ENCODE assay signal across 10 mouse cellular contexts in genomic region chr6:88832663-88833062, GRCm38 (mm10). TPM values are rescaled to one million over a fixed set of nuclear protein-coding genes. Genes with fewer than 3 reads are reported as not detected.
A peak's percentile ranks its signal among the peaks of the same experiment; 100 is the strongest.
DNase-seq lines count a peak whose midpoint lies in the region; ATAC-seq and TF ChIP-seq lines count a peak whose summit lies in the region.
"Had no signal": no experiment of that assay in that cellular context is flagged by ENCODE, and none has a peak within 500 bp of the region (broad histone marks: within the 10 kb centered on the region; RNA-seq: fewer than 3 reads in every experiment).

No protein-coding gene starts in this region.

- no peak overlapping the region for H3K4me2 ChIP-seq in lung, postnatal 0 days (replicated peaks; ENCODE audit: low read depth, low read length)
- H3K4me2 ChIP-seq in embryonic facial prominence, embryonic 15.5 days (replicated peaks): no peak overlapping the region
- no peak overlapping the region for H3K4me2 ChIP-seq in liver, embryonic 16.5 days (ENCODE audit: low read depth, low read length)

- no peaks in the 10 kb centered on the region for H3K9me3 ChIP-seq in lung, postnatal 0 days (ENCODE audit: low read length)
- H3K9me3 ChIP-seq in embryonic facial prominence, embryonic 15.5 days (replicated peaks): no peaks in the 10 kb centered on the region
- H3K9me3 ChIP-seq in liver, embryonic 16.5 days (replicated peaks; ENCODE audit: control insufficient read depth, low read length): no peaks in the 10 kb centered on the region

- no peak overlapping the region for H3K9ac ChIP-seq in lung, postnatal 0 days (replicated peaks; ENCODE audit: low read depth)
- no peak overlapping the region for H3K9ac ChIP-seq in embryonic facial prominence, embryonic 15.5 days
- no peak overlapping the region for H3K9ac ChIP-seq in liver, embryonic 16.5 days (ENCODE audit: low read depth, low read length)

- TF ChIP-seq EP300 in lung, postnatal 0 days (IDR thresholded peaks at IDR 0.05): no peak

- no peak overlapping the region for H3K4me3 ChIP-seq in lung, postnatal 0 days (ENCODE audit: low read depth, low read length)
- H3K4me3 ChIP-seq in embryonic facial prominence, embryonic 15.5 days (replicated peaks): no peak overlapping the region
- H3K4me3 ChIP-seq in liver, embryonic 16.5 days (ENCODE audit: low read depth, low read length): no peak overlapping the region

- H3K36me3 ChIP-seq in lung, postnatal 0 days (ENCODE audit: insufficient read depth, low read length): peaks cover 15% of the 10 kb centered on the region; the same call in 1 of the 2 replicates
- peaks cover 25% of the 10 kb centered on the region for H3K36me3 ChIP-seq in embryonic facial prominence, embryonic 15.5 days
- peaks cover 18% of the 10 kb centered on the region for H3K36me3 ChIP-seq in liver, embryonic 16.5 days (ENCODE audit: control insufficient read depth, insufficient read depth)

- peak; percentile 43 for DNase-seq in lung, postnatal 0 days (ENCODE audit: low spot score)
- DNase-seq in lung, postnatal 25 days (ENCODE audit: low spot score): no peak
- peak; percentile 75 for DNase-seq in ES-CJ7 (ENCODE audit: low read depth, low spot score)
- no peak for DNase-seq in thymus, adult 18-20 months
- DNase-seq in cerebellum, postnatal 36 days: no peak
- DNase-seq: embryo, embryonic 11 days; lung, postnatal 4 days had no signal

- no peak for ATAC-seq in lung, postnatal 0 days
- ATAC-seq in embryonic facial prominence, embryonic 15.5 days (ENCODE audit: insufficient number of reproducible peaks, low FRiP score, low TSS enrichment, low read depth): peak; percentile 50; the same call in 1 of the 2 replicates
- ATAC-seq in liver, embryonic 16.5 days (ENCODE audit: low read depth): 0 out of 2 replicates have a peak, but pooled peaks have one; percentile 28
- ATAC-seq: inflammation-experienced regulatory T-cells, adult 6 months had no signal

- 82% methylated on average over 5 of the region's 5 CpGs for WGBS in lung, postnatal 0 days
- WGBS in embryonic facial prominence, embryonic 15.5 days: 76% methylated on average over 5 of the region's 5 CpGs
- WGBS in liver, embryonic 16.5 days (ENCODE audit: insufficient replicate concordance): 61% methylated on average over 5 of the region's 5 CpGs

- no peaks in the 10 kb centered on the region for H3K4me1 ChIP-seq in lung, postnatal 0 days (ENCODE audit: insufficient read depth, low read depth, low read length)
- peaks cover 5% of the 10 kb centered on the region for H3K4me1 ChIP-seq in embryonic facial prominence, embryonic 15.5 days
- H3K4me1 ChIP-seq in liver, embryonic 16.5 days (ENCODE audit: control insufficient read depth, low read depth, low read length): peaks cover 46% of the 10 kb centered on the region

- TF ChIP-seq CTCF in lung, postnatal 0 days (IDR thresholded peaks at IDR 0.05): no peak

- no peak overlapping the region for H3K27ac ChIP-seq in lung, postnatal 0 days (ENCODE audit: low read length)
- H3K27ac ChIP-seq in embryonic facial prominence, embryonic 15.5 days (replicated peaks): no peak overlapping the region
- peak overlapping the region; percentile 80 for H3K27ac ChIP-seq in liver, embryonic 16.5 days (ENCODE audit: low read length)

- H3K27me3 ChIP-seq in lung, postnatal 0 days (replicated peaks; ENCODE audit: insufficient read depth, low read length): no peaks in the 10 kb centered on the region
- H3K27me3 ChIP-seq in embryonic facial prominence, embryonic 15.5 days: no peaks in the 10 kb centered on the region
- no peaks in the 10 kb centered on the region for H3K27me3 ChIP-seq in liver, embryonic 16.5 days (ENCODE audit: control insufficient read depth, insufficient read depth, low read depth, low read length)

RNA-seq across cellular contexts. Expression of gene Abtb1, which starts 9.1 kb away (rescaled TPM):
- polyA plus RNA-seq in lung, postnatal 0 days (2015; fragmentation: Nextera tagmentation; extraction: Ambion mirVana): 59.5 and 70.3 TPM in 2 replicates
- 33.2 and 34.5 TPM in 2 replicates for polyA plus RNA-seq in embryonic facial prominence, embryonic 15.5 days (2015; fragmentation: Nextera tagmentation; extraction: Ambion mirVana)
- 61.0 and 65.2 TPM in 2 replicates for polyA plus RNA-seq in liver, embryonic 16.5 days (2015; fragmentation: Nextera tagmentation; extraction: Ambion mirVana)

RNA-seq across cellular contexts. Expression of gene Podxl2, which starts 42.2 kb away (rescaled TPM):
- 19.1 and 25.2 TPM in 2 replicates for polyA plus RNA-seq in lung, postnatal 0 days (2015; fragmentation: Nextera tagmentation; extraction: Ambion mirVana)
- polyA plus RNA-seq in embryonic facial prominence, embryonic 15.5 days (2015; fragmentation: Nextera tagmentation; extraction: Ambion mirVana): 118 and 126 TPM in 2 replicates
- 0.51 and 1.6 TPM in 2 replicates for polyA plus RNA-seq in liver, embryonic 16.5 days (2015; fragmentation: Nextera tagmentation; extraction: Ambion mirVana)
- polyA plus RNA-seq: inflammation-experienced regulatory T-cells, adult 6 months had no signal

Comparison
In these comparisons a context has a peak if more than half of its experiments do, and no peak if none do; other contexts are left out.
1. DNase-seq: peak in lung, postnatal 0 days (single experiment) and ES-CJ7 (single experiment); none in lung, postnatal 25 days (single experiment), thymus, adult 18-20 months (0 of 2) and cerebellum, postnatal 36 days (0 of 2).